Mouse (Mus musculus) gastrocnemius, postnatal 14 days (tissue): Measurements from ENCODE around the gene Pias1. TPM values are rescaled to one million over a fixed set of nuclear protein-coding genes. Genes with fewer than 3 reads are reported as not detected.

Experiments
- DNase-seq: peaks from one replicate; pipeline ENCODE4 v3.0.0; 2021; ENCODE audit warnings: mixed read lengths
- intact Hi-C: fragments of 180-260 bp; cut with DNase I; formaldehyde crosslinking; loops from one replicate; pipeline ENCODE4 v1.15.1; 2025; ENCODE audit warnings: low total_unique reads
- long read RNA-seq, 2 experiments: library from polyadenylated mRNA; stranded (forward); transcript quantifications; one replicate each; pipeline ENCODE4 v2.0.0; 2021
- total RNA-seq, 2 experiments: library from RNA; stranded (reverse); gene quantifications; 2 replicates each; pipeline ENCODE4 v1.2.3; 2021

Pias1 gene
- 10 to 100 TPM; 13.8 to 15.8 TPM for total RNA-seq
- long read RNA-seq, experiment 1, full-length matches to known transcripts = 9 of 11 reads
- long read RNA-seq, experiment 1, partial matches to known transcripts = 2 of 11 reads
- long read RNA-seq, experiment 1, other reads (novel, unspliced or antisense) = 0 of 11 reads
- long read RNA-seq, experiment 2, full-length matches to known transcripts = 5 of 10 reads
- long read RNA-seq, experiment 2, partial matches to known transcripts = 0 of 10 reads
- long read RNA-seq, experiment 2, other reads (novel, unspliced or antisense) = 5 of 10 reads

DNA sequence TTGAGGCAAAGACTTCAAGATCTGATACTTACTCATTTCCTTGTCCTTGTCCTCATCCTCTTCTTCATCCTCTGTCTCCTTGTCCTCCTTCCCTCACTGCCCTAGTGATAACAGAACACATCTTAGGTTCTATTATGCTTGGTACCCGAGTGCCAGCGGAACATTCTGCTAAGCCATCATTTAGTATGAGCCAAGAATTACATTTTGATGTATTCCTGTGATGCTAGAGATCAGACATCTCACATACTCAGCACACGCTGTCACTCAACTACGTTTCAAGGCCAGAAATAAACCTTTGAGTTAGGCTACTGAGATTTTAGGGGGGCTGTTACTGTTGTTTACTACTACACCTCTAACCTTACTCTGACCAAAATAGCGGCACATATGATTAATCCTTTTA lies at the start of gene Pias1:
Pias1 (minus strand) TSS at position 101 of the 400 bp plus-strand sequence.
- intact Hi-C loops = no loop called here
- DNase-seq = no peak

DNA sequence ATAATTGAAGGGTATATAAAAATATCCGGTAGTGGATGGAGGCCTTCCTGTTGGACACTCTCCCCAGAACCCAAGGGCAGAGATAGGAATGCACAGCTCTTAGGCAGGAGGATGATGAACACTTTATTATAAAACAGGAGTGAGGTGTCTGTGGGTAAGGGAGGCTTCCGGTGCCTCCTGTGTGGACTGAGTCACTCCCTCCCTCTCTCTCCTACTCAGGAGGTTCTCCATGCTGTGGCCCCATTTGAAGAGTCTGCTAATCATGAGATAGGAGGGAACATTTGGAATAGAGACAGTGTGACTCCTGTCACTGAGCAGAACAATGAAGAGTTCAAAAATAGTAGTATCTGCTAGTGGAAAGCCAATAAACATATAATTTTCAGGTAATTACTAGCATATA lies 47.7 kb upstream of the Pias1 start:
- DNase-seq = no peak

DNA sequence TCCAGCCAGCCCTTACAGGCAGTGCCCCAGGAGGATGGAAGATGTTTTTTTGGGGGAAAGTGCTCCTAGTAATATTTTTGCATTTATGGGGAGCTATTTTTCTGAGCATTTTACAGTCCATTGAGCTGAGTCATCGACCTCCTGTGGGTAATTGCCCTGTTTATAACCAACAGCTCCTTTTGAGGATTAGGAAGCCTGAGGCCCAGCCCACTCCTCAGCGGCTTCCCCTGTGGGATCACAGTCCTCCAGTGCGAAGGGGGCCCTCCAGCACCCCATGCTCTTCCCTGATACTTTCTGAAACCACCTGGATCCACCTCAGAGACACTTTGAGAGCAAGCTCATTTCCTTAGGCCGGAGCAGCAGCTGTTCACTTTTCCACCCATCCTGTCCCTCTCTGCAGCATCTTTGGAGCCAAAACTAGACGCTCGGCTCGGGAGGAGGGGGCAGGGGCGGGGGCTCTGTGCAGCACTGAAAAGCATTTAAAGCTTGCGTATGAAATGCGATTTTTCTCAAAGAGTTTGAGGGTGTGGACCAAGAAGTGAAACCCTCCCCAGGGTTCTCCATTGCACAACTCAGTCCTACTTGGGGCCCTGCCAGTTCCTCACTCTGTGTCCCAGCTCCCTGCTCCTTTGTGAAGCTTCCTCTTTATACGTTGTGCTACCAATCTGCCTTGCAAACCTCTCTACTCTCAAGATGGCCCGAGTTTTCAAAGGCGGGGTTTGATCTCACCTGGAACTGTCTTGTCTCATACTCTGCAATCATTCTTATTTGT lies 43.5 kb upstream of the Pias1 start:
- DNase-seq = peak; percentile 85
- intact Hi-C loops = no loop called here

More for the DNA sequence above, 47.7 kb upstream of the Pias1 start:
- intact Hi-C loops = no loop called here

GRCm38 (mm10) chr9:63022486-63022885 lies 34.8 kb upstream of the Pias1 start:
- intact Hi-C loops = no loop called here
- no peak for DNase-seq

DNA sequence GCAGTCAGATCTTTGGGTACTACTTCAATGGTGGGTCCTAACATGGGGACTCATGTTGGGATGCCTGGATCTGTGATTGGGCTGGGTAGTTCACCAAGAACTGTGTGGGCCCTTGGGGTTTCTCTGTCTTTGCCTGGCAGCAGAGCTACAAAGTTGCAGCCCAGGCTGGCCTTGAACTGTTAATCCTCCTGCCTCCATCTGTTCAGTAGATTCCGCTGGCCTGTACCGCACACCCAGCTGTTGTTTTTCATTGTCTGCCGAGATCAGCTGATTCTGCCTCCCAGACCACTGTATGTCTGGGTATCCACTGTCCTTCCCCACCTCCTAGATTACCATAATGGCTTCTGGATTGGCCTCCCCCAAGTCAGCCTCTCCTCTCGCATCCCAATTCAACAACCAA lies 19.6 kb upstream of the Pias1 start:
- no peak for DNase-seq
- intact Hi-C loops = no loop called here

DNA sequence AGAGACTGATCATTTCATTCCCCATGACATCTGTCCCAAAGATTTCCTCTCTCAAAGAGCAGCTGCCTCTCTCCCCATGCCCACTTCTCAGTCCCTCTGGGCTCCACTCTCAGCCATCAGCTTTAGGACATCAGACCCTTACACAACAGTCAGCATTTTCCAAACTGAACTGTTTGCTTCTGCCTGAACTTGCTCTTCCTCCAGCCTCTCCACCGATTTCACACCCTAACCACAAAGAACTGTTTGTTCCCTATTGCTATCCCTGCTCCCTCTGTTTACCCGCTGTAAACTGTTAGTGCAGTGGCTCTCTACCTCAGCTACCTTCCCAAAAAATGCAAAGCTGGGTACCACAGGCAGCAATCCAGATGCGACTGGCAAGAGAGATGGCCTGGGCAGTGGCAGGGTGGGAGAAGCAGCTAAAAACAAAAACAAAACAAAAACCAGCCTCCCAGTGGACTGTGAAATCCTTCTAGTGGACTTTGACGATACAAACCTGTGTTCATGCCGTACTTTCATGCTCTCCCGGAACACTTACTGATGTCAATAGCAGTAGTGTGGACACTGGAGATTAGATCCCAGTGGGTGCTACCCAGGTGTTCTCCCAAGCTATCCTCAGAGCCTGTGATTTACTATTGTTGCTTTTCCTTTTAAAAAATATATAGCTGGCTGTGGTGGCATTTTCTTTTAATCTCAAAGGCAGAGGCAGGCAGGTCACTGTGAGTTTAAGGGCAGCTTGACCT lies 18.5 kb upstream of the Pias1 start:
- DNase-seq = no peak
- intact Hi-C loops = no loop called here

DNA sequence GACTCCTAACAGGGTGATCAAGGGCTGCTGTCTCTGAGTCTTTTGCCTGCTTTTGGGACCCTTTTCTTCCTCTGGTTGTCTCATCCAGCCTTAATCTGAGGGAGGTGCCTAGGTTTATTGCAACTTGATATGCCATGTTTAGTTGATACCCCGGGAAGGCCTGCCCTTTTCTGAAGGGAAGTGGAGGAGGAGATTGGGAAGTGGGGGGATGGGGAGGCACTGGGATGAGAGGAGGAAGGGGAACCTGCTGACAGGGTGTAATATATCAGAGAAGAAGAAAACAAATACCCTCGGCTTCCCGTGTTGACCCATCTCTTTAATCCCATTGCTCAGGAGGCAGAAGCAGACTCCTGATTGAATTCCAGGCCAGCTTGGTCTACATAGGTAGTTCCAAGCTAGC lies 10.8 kb upstream of the Pias1 start:
- intact Hi-C loops = no loop called here
- peak; percentile 7 for DNase-seq

- intact Hi-C loops = no loop called here
- DNase-seq = no peak
Measured at GRCm38 (mm10) chr9:62997626-62998025, 9.9 kb upstream of the Pias1 start.

GRCm38 (mm10) chr9:62995186-62995585 lies 7.5 kb upstream of the Pias1 start:
- DNase-seq = no peak
- intact Hi-C loops = no loop called here

GRCm38 (mm10) chr9:62990134-62990533 lies 2.4 kb upstream of the Pias1 start:
- no peak for DNase-seq
- intact Hi-C loops = no loop called here

DNA sequence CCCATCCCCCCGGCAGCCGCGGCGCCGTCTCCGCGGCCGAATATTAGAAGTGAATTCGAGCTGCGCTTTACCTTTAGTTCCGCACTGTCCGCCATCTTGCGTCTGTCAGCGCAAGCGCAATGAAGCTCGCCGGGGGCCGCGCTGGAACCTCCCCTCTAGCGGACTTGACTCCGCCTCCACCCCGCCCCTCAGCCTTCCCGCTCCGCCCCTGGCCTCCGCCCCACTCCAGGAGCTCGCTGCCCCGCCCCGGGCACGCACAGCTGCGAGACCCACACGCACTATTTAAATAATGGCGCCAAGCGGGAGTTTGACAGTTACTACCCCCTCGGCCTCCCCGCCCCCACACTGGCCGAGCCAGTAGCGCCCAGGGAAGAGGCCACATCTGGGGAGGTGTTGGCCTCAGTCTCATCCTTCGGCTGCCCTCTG lies 6.9 kb downstream of the Pias1 start:
- peak; percentile 99 for DNase-seq
- intact Hi-C loops = loop anchor here (2.0 kb wide), 1 partner anchor 144 kb away; no protein-coding TSS in a partner anchor

- intact Hi-C loops = loop anchor here (2.0 kb wide), 1 partner anchor 145 kb away; no protein-coding TSS in a partner anchor
- peak; percentile 39 for DNase-seq
Measured at GRCm38 (mm10) chr9:62980162-62980776, 7.5 kb downstream of the Pias1 start.

DNA sequence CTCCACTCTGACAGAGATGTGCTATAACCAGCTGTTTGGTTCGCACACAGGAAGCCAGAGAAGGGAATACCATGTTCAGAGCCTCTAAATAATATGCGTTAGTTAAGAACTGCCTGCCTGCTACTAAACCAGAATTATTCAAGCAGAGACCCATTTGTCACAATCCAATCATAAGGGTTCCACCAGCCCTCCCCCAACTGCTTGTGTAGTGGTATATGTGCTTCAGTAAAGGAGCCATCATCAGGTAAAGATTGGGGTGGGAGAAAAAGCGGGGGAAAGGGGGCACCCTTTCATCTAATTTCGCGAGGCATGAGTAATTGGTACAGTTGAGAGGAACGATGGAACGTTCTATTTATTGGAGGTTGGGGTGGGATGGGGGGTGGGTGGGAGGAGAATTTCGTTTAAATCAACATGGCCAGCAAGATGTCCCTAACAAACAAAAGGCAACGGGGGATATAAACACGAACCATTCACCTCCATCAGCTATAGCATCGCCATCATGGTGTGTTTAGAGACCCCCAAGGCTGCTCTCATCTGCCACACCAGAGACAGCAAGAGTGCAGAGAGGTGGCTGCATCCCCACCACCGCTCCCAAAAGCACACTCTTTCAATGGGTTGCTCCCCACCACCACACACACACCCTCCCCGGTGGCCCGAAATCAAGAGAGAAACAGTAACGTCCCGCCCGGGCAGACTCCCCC lies 8.1 kb downstream of the Pias1 start:
- intact Hi-C loops = loop anchor here (2.0 to 10.0 kb wide), 2 partner anchors 135 to 145 kb away; no protein-coding TSS in a partner anchor
- DNase-seq = no peak

DNA sequence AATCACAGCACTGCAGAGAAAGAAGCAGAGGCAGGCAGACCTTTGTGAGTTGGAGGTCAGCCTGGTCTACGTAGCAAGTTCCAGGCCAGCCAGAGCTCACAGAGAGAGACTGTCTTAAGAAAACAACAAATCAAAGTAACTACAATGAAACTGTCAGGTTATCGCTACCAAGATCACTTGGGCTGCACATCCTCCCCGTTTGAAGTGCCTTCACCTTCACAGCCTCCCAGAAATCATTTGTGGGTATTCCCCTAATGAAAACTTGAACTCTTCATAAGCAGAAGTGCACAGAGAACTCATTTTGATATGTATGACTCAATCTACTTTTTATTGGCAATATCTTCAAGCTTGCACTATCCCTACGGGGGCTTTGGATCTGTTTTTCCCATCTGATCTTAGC lies 10.6 kb downstream of the Pias1 start:
- DNase-seq = no peak
- intact Hi-C loops = loop anchor here (10.0 kb wide), 1 partner anchor 132 kb away; no protein-coding TSS in a partner anchor

DNA sequence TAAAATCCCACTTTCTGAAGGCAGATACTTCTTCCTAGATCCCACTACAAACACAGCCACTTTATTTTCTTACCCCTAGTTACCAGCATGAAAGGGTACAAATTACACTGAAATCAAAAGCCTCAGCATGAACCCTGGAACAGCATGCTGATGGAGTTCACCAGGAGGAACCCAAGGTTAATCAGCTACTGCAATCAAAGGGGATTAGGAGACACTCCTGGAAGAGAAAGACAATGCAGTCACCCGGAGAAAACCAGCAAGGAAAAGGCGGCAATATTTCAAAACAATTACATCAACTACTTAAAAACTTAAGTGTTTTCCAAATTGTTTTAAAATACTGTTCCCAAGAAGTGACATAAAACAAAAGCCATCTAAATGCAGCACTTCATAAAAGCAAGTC lies 11.9 kb downstream of the Pias1 start:
- intact Hi-C loops = loop anchor here (10.0 kb wide), 1 partner anchor 131 kb away; no protein-coding TSS in a partner anchor
- DNase-seq = no peak

DNA sequence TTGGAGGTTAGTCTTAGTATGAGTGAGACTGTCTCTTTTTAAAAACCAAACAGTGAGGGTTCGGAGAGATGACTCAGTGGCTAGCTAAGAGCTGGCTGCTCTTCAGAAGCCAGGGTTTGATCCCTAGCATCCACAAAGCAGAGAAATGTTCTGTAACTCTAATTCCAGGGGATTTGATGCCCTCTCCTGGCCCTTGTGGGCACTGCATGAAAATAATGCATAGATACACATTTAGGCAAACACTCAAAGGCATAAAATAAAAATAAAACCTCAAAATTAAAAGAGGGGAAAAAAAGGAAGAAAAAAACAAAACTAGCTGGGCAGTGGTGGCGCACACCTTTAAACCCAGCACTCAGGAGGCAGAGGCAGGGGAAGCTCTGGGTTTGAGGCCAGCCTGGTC lies 13.3 kb downstream of the Pias1 start:
- no peak for DNase-seq
- intact Hi-C loops = loop anchor here (10.0 kb wide), 1 partner anchor 130 kb away; no protein-coding TSS in a partner anchor

- intact Hi-C loops = loop anchor here (10.0 kb wide), 1 partner anchor 127 kb away; no protein-coding TSS in a partner anchor
- peak; percentile 37 for DNase-seq
Measured at GRCm38 (mm10) chr9:62972073-62972745, 15.5 kb downstream of the Pias1 start.

DNA sequence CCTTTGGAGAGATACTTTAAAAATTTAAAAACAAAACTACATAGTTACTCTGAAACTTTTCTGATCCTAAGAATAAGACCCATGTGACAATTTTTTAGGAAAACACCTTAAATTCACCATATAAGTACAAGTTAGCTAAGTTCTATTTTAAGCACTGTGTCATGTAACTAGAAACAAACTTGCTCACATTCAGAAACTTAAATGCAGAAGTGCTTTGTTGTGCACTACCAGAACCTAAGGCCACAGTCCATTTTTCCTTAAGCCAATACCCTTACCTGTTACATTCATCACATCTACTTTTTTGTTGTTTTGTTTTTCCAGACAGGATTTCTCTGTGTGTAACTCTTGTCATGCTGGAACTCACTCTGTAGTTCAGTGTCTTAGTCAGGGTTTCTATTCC lies 17.4 kb downstream of the Pias1 start:
- intact Hi-C loops = loop anchor here (10.0 kb wide), 1 partner anchor 126 kb away; no protein-coding TSS in a partner anchor
- no peak for DNase-seq
